Mouse (Mus musculus) kidney, embryonic 14.5 days (tissue): ENCODE results near the gene Zfp114. TPM values are rescaled to one million over a fixed set of nuclear protein-coding genes. Genes with fewer than 3 reads are reported as not detected.

Experiments
- ATAC-seq: fragments of 200-750 bp; cut with Nextera tagmentation; 2 replicates; pipeline ENCODE4 v1.8.0; 2017; ENCODE audit warnings: moderate number of reproducible peaks, mild to moderate bottlenecking, moderate TSS enrichment, moderate library complexity; ENCODE audit not compliant: low FRiP score, low TSS enrichment
- H3K27ac ChIP-seq: fragments of 300-500 bp; sonication (generic); 2 replicates; pipeline ENCODE4 v1.5.1; 2014; ENCODE audit warnings: low read depth, mild to moderate bottlenecking, low read length, moderate library complexity, mixed read lengths
- H3K27me3 ChIP-seq: fragments of 300-500 bp; sonication (generic); 2 replicates; pipeline ENCODE4 v1.6.1; 2014; ENCODE audit warnings: mild to moderate bottlenecking, low read length; ENCODE audit not compliant: control insufficient read depth, insufficient read depth
- H3K36me3 ChIP-seq: fragments of 300-500 bp; sonication (generic); 2 replicates; pipeline ENCODE4 v1.6.1; 2014; ENCODE audit warnings: low read length, mixed read lengths; ENCODE audit not compliant: control insufficient read depth, insufficient read depth
- H3K4me1 ChIP-seq: fragments of 300-500 bp; sonication (generic); 2 replicates; pipeline ENCODE4 v1.6.1; 2014; ENCODE audit warnings: low read length, mixed read lengths; ENCODE audit not compliant: control insufficient read depth, insufficient read depth
- H3K4me2 ChIP-seq: fragments of 300-500 bp; sonication (generic); replicated peaks from 2 replicates; pipeline ENCODE4 v1.6.1; 2014; ENCODE audit warnings: low read depth, mild to moderate bottlenecking, low read length
- H3K4me3 ChIP-seq: fragments of 300-500 bp; sonication (generic); 2 replicates; pipeline ENCODE4 v1.5.1; 2014; ENCODE audit warnings: mild to moderate bottlenecking, low read length
- H3K9ac ChIP-seq: fragments of 300-500 bp; sonication (generic); 2 replicates; pipeline ENCODE4 v1.6.1; 2014; ENCODE audit warnings: low read depth, mild to moderate bottlenecking, low read length, moderate library complexity
- H3K9me3 ChIP-seq: fragments of 300-500 bp; sonication (generic); 2 replicates; pipeline ENCODE4 v1.6.1; 2016; ENCODE audit warnings: low read length; ENCODE audit not compliant: control insufficient read depth
- WGBS: fragments of 180-500 bp; shearing (Covaris S2); extraction: QIAGEN DNeasy Blood & Tissue Kit; methylation state at CpG from one replicate; pipeline ENCODE4 v1.1.7; 2014; 5-methylcytosine and 5-hydroxymethylcytosine counted together
- polyA plus RNA-seq: library from polyadenylated mRNA; unstranded; fragments of >200 nt; fragmentation: Nextera tagmentation; extraction: Ambion mirVana; gene quantifications from 2 replicates; pipeline ENCODE4 v1.2.1, GENCODE M21; 2014

Gene Zfp114
- 4.1 and 6.1 TPM in 2 replicates for polyA plus RNA-seq

DNA sequence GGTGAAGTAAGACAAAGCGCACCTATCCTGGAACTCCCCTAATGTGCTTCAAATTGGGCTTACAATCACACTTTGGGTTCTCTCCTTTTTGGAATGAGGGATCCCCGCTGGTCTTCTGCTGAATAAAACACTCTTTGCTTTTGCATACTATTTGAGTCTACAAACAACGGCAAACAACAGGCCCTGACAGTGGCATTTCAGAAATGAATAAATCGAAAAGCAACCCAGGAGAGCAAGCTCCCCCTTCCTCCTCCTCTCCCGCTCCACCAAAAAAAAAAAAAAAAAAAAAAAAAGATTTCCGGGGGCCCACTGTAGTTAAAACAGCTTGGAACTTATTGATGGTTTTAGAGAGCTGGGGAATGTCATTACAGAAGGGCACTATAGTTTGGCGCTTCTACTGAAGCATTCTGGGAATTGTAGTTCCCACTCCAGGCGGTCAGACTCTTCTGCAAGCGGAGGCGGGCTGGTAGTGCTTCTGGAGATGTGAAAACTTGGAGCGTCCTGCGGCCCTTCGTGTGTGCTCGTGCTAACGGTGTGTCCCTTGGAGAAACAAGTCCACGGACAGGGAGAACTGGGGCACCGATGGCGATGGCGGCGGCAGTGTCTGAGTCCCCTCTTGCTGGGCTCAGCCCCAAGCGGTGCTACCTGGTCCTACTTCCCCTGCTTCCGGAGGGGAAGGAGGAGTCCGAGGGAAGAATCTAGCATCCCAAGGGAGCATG is at the start of gene Zfp114:
Gene Zfp114, plus strand, starts transcription at position 443 of the 719 bp plus-strand sequence.
- WGBS = 13% methylated on average over 23 of the region's 23 CpGs

DNA sequence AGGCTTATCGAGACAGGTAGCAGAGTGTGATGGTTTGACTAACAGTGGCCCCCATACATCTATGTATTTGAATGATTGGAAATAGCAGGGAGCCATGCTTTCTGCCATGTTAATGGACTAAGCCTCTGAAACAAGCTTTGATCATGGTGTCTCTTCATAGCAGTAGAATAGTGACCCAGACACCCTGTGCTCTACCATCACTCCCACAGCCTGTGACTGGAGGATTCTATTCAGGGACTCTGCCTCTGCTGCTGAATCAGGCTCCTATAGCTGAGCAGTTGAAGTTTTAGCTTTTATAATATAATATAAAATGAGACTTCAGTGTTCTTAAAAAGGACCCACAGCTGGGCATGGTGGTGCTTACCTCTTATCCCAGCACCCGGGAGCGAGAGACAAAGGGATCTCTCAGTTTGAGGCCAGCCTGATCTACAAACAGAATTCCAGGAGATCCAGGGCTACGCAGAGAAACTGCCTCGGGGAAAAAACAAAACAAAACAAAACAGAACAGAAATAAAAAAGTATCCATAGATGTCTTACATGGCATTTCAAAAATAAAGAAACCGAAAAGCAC is 41.4 kb upstream of the Zfp114 start:
- Histone ChIP-seq H3K4me3 (peak overlapping the region; percentile 78), H3K9me3 (no peaks in the 10 kb centered on the region), H3K4me1 (peaks cover 5% of the 10 kb centered on the region; the same call in 1 of the 2 replicates), H3K27me3 (no peaks in the 10 kb centered on the region), H3K9ac (peak overlapping the region; percentile 76), H3K36me3 (peaks cover 15% of the 10 kb centered on the region; the same call in 1 of the 2 replicates), H3K4me2 (peak overlapping the region; percentile 63), H3K27ac (peak overlapping the region; percentile 24; the same call in 1 of the 2 replicates)
- WGBS = 20% methylated on average over 6 of the region's 6 CpGs
- peak; percentile 36; the same call in 1 of the 2 replicates for ATAC-seq

More for the DNA sequence above, at the start of gene Zfp114:
- Histone ChIP-seq H3K4me1 (no peaks in the 10 kb centered on the region), H3K9me3 (no peaks in the 10 kb centered on the region), H3K4me2 (peak within 1 kb of the TSS; percentile 43), H3K36me3 (no peaks in the 10 kb centered on the region), H3K9ac (peak within 1 kb of the TSS; percentile 68), H3K4me3 (peak within 1 kb of the TSS; percentile 56), H3K27ac (peak within 1 kb of the TSS; percentile 49; the same call in 1 of the 2 replicates), H3K27me3 (no peaks in the 10 kb centered on the region)
- peak; percentile 94 for ATAC-seq

DNA sequence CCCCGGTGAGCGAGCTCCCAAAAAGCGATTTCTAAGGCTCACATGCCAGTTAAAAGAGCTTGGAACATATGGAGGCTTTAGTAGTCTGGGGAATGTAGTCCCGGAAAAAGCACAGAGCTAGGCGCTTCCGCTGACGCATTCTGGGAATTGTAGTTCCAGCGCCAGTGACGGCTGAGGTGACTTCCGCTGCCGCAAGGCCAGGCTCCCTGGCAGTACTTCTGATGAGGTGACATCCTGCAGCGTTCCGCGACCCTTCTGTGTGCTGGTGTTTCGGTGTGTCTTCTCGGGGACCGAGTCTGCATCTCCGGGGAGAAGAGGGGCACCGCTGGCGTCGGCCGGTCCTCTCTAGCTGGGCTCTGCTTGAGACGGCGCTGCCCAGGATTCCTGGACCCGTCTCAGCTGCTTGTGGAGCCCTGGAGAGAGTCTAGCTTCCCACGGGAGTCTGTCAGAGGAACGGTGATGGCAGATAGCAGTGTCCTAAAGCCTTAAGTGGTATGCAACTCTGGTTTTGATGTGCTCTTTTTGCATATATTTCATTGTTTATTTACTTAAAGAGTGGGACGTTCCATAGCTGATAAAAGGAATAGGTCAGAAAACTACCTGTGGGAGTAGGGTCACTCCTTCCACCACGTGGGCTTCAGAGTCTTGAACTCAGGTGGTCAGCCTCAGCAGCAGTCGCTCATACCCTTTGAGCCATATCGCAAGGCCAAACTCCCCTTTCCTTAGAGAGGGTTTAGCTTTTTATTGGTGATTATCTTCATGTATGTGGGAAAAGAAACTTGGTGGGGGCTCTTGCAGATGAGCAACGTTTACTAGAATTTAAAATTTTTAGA is 40.6 kb upstream of the Zfp114 start, which contains the start of gene Zfp235:
Gene Zfp235, plus strand, starts transcription at position 174 of the 833 bp plus-strand sequence.
- Histone ChIP-seq H3K4me3 (peak within 1 kb of the TSS; percentile 78), H3K4me2 (peak within 1 kb of the TSS; percentile 63), H3K9me3 (no peaks in the 10 kb centered on the region), H3K9ac (peak within 1 kb of the TSS; percentile 76), H3K27ac (peak within 1 kb of the TSS; percentile 24; the same call in 1 of the 2 replicates), H3K27me3 (no peaks in the 10 kb centered on the region), H3K4me1 (peaks cover 5% of the 10 kb centered on the region; the same call in 1 of the 2 replicates), H3K36me3 (peaks cover 16% of the 10 kb centered on the region; the same call in 1 of the 2 replicates)
- peak; percentile 96 for ATAC-seq
- 2% methylated on average over 32 of the region's 32 CpGs for WGBS

DNA sequence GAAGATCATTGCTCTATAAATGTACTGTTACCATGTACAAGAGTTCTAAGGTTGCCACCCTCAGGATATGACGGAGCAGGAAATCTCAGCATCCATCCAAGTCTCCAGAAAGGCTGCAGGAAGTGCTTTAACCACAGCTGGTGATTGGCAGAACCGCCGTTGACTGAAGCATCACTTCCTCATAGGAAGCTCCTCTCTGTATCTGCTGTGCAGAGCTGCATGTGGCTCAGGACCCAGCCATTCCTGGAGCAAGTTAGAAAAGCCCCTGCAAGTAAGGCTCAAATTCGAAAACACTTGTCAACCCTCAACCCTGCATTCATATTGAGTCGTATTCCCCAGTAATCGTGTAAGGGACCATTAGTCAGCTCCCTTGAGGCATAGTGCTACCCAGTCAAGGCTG is 32.3 kb upstream of the Zfp114 start:
- H3K4me1 ChIP-seq = no peaks in the 10 kb centered on the region
- H3K36me3 ChIP-seq = peaks cover 21% of the 10 kb centered on the region; the same call in 1 of the 2 replicates
- ATAC-seq = no peak
- no peak overlapping the region for H3K9ac ChIP-seq
- H3K4me3 ChIP-seq = no peak overlapping the region
- no peak overlapping the region for H3K4me2 ChIP-seq
- WGBS = 95% methylated on average over 6 of the region's 6 CpGs
- no peak overlapping the region for H3K27ac ChIP-seq
- no peaks in the 10 kb centered on the region; the same call in 1 of the 2 replicates for H3K9me3 ChIP-seq
- H3K27me3 ChIP-seq = no peaks in the 10 kb centered on the region

DNA sequence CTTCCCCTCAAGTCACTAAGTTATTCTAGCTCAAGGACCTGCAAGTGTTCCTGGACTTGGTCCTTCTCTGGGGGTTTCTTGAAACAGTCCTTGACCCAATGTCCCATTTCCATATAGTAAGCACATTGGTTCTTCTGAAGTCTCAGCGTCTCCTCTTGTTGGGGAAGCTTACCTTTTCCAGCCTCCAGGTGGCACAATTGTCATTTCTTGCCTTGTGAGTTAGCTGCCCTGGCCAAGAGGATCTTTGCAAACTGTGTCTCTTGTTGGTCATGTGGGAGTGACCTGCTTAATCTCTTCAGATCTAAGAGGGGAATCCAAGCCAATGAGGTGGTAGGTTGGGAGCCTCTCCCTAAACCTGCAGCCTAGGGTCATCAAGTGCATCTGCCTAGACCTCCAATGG is 21.6 kb upstream of the Zfp114 start:
- H3K4me1 ChIP-seq = no peaks in the 10 kb centered on the region
- no peaks in the 10 kb centered on the region for H3K36me3 ChIP-seq
- H3K4me3 ChIP-seq = no peak overlapping the region
- ATAC-seq = no peak
- H3K27ac ChIP-seq = no peak overlapping the region
- no peaks in the 10 kb centered on the region for H3K27me3 ChIP-seq
- H3K4me2 ChIP-seq = no peak overlapping the region
- H3K9me3 ChIP-seq = no peaks in the 10 kb centered on the region
- 22% methylated on average over 1 of the region's 1 CpGs for WGBS
- H3K9ac ChIP-seq = no peak overlapping the region

DNA sequence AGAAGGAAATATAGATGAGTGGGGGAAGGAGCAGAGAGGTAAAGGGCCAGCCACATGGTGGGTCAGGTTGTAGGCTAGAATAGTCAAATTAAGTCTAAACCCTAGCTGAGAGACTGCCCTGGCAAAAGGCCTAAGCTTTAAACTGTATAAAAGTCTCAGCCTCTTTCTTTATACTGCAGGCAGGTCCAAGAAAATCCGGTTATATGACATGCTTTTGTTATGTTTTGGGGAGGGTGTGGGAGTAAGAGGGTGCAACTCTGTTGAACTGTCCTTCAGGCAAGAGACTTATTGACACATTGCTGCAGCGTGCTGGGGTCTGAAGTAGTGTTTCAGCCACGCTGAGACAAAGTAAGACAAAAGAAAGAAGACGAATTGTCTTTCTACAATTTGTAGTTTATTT is 2.7 kb upstream of the Zfp114 start:
- ATAC-seq = no peak
- Histone ChIP-seq H3K9me3 (no peaks in the 10 kb centered on the region), H3K36me3 (no peaks in the 10 kb centered on the region), H3K27me3 (no peaks in the 10 kb centered on the region), H3K4me2 (no peak overlapping the region), H3K4me3 (no peak overlapping the region), H3K27ac (no peak overlapping the region), H3K4me1 (no peaks in the 10 kb centered on the region), H3K9ac (no peak overlapping the region)
- 69% methylated on average over 4 of the region's 4 CpGs for WGBS

DNA sequence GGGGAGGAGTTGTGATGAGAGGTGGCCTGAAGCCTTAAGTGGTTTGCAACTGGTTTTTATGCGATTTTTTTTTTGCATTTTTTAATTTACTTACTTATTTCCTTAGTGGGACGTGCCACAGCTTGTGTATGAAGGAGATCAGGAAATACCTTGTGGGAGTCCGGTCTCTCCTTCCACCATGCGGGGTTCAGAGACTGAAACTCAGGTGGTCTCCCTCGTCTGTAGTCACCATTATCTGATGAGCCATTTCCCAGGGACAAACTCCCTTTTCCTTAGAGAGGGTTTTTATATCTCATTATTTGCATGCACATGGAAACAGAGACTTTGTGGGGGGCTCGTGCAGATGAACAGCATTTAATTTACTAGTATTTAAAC is 464 bp downstream of the Zfp114 start:
- 53% methylated on average over 6 of the region's 6 CpGs for WGBS
- no peak for ATAC-seq
- H3K9me3 ChIP-seq = no peaks in the 10 kb centered on the region
- no peak overlapping the region for H3K27ac ChIP-seq
- H3K36me3 ChIP-seq = no peaks in the 10 kb centered on the region
- H3K27me3 ChIP-seq = no peaks in the 10 kb centered on the region
- peak overlapping the region; percentile 43 for H3K4me2 ChIP-seq
- no peaks in the 10 kb centered on the region for H3K4me1 ChIP-seq
- peak overlapping the region; percentile 56 for H3K4me3 ChIP-seq
- H3K9ac ChIP-seq = peak overlapping the region; percentile 68

DNA sequence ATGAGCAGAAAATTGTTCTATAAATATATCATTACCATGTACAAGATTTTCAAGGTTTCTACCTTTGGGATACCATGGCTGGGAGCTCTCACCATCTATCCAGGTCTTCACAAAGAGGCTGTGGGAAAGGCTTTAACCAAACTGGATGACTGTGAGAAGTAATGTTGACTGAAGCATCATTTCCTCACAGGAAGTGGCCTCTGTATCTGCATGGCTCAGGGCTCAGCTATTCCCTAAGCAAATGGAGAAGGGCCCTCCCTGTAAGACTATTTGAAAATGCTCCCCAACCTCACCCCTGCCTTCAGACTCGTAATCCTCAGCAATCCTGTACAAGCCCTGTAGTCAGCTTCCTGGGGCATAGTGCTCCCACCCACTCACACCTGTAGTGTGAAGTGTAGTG is 12.8 kb downstream of the Zfp114 start:
- Histone ChIP-seq H3K4me2 (no peak overlapping the region), H3K36me3 (no peaks in the 10 kb centered on the region), H3K27me3 (no peaks in the 10 kb centered on the region), H3K27ac (no peak overlapping the region), H3K9me3 (no peaks in the 10 kb centered on the region), H3K4me1 (no peaks in the 10 kb centered on the region), H3K9ac (no peak overlapping the region), H3K4me3 (no peak overlapping the region)
- 69% methylated on average over 1 of the region's 1 CpGs for WGBS
- no peak for ATAC-seq
